Mouse (Mus musculus) hindbrain, embryonic 10.5 days (tissue): ENCODE data around the gene Prrt1. TPM values are rescaled to one million over a fixed set of nuclear protein-coding genes. Genes with fewer than 3 reads are reported as not detected.

Experiments used
- DNase-seq: peaks from one replicate; pipeline ENCODE4 v3.0.0-alpha.2; 2017; ENCODE audit warnings: low spot score
- H3K27ac ChIP-seq: fragments of 300-500 bp; sonication (generic); 2 replicates; pipeline ENCODE4 v1.5.1; 2016; ENCODE audit warnings: mild to moderate bottlenecking, moderate library complexity
- H3K27me3 ChIP-seq: fragments of 300-500 bp; sonication (generic); 2 replicates; pipeline ENCODE4 v1.6.1; 2016; ENCODE audit warnings: mild to moderate bottlenecking; ENCODE audit not compliant: poor library complexity, insufficient read depth, severe bottlenecking
- H3K36me3 ChIP-seq: fragments of 300-500 bp; sonication (generic); 2 replicates; pipeline ENCODE4 v1.6.1; 2016; ENCODE audit warnings: mild to moderate bottlenecking, moderate library complexity
- H3K4me1 ChIP-seq: fragments of 300-500 bp; sonication (generic); replicated peaks from 2 replicates; pipeline ENCODE4 v1.6.1; 2016; ENCODE audit warnings: mild to moderate bottlenecking
- H3K4me3 ChIP-seq: fragments of 300-500 bp; sonication (generic); 2 replicates; pipeline ENCODE4 v1.5.1; 2016; ENCODE audit warnings: mild to moderate bottlenecking, moderate library complexity
- H3K9me3 ChIP-seq: fragments of 300-500 bp; sonication (generic); 2 replicates; pipeline ENCODE4 v1.6.1; 2016; ENCODE audit warnings: mild to moderate bottlenecking, moderate library complexity
- WGBS: fragments of 180-500 bp; shearing (Covaris S2); methylation state at CpG from one replicate; pipeline ENCODE4 v1.1.7; 2016; 5-methylcytosine and 5-hydroxymethylcytosine counted together
- polyA plus RNA-seq: library from polyadenylated mRNA; unstranded; fragments of >200 nt; fragmentation: Nextera tagmentation; extraction: Ambion mirVana; gene quantifications from 2 replicates; pipeline ENCODE4 v1.2.1, GENCODE M21; 2016

Prrt1 gene
- polyA plus RNA-seq, 1 experiment from 2014 or later, result 1.4 TPM

DNA sequence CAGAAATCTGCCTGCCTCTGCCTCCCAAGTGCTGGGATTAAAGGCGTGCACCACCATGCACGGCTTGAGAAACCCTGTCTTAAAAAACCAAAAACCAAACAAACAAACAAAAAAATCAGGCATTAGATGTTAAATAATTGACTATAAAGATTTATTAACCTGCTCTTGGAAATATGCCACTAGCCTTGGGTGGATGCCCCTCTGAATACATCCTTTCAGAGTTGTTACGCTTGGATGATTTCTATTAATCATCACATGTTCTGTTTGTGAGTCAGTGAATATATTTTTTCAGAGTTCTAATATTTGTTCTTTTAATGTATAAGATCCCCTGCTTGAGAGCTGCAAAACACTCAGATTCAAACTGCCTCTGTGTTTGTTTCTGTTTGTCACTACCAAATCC is 4.4 kb upstream of the Prrt1 start:
- no peak for DNase-seq
- Histone ChIP-seq H3K36me3 (peaks cover 35% of the 10 kb centered on the region), H3K9me3 (no peaks in the 10 kb centered on the region), H3K27ac (no peak overlapping the region), H3K27me3 (peaks cover 17% of the 10 kb centered on the region), H3K4me3 (no peak overlapping the region), H3K4me1 (peaks cover 43% of the 10 kb centered on the region)
- 97% methylated on average over 3 of the region's 3 CpGs for WGBS

DNA sequence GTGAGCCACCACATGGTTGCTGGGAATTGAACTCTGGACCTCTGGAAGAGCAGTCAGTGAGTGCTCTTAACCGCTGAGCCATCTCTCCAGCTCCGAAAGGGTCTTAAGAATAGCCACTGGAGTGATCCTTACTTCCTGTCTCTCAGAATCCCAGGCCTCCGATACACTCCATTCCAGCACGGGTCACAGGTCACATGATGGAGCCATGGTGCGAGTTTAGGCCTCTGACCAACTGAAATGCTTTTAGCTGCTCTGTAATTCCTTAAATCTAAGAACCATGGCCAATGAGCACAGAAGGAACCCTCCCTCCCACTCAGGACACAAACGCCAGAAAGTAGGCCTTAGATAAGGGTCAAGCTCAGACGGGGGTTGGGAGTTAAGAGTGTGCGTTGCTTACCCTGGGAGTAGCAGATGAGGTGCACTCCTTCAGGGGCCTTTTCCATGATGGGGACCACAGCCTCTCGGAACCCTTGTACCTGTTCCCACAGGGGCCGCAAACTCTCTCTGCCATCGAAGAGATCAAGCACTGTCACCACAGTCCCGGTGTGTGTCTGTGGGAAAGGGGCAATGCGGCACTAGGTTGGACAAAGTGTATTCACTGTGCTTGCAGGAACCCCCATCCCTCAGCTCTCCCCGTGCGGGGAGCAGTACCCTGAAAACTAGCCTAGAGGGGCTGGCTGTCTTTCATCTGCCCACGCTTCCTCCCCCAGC is 3.1 kb upstream of the Prrt1 start:
- Histone ChIP-seq H3K9me3 (no peaks in the 10 kb centered on the region), H3K27me3 (peaks cover 30% of the 10 kb centered on the region), H3K36me3 (peaks cover 30% of the 10 kb centered on the region), H3K27ac (peak overlapping the region; percentile 92), H3K4me1 (peaks cover 55% of the 10 kb centered on the region), H3K4me3 (peak overlapping the region; percentile 83)
- no peak for DNase-seq
- WGBS, result 54% methylated on average over 16 of the region's 16 CpGs

DNA sequence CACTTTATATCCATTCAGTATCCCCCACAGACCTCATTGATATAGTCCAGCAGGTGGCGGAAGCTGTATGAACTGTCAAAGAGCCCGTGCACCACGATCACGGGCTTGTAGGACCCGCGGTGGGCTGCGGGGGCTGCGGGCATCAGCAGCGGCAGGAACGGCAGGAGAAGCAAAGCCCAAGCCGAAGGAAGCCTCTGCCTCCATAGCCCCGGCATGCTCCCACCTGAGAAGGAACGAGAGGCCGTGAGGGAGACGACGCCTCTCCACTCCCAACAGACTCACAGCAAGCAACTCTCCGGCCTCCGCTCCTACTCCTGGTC is 2.6 kb upstream of the Prrt1 start:
- under 1% methylated on average over 18 of the region's 18 CpGs for WGBS
- Histone ChIP-seq H3K4me3 (peak overlapping the region; percentile 83), H3K36me3 (peaks cover 25% of the 10 kb centered on the region), H3K27me3 (peaks cover 35% of the 10 kb centered on the region), H3K4me1 (peaks cover 60% of the 10 kb centered on the region), H3K27ac (peak overlapping the region; percentile 92), H3K9me3 (no peaks in the 10 kb centered on the region)
- peak; percentile 62 for DNase-seq

DNA sequence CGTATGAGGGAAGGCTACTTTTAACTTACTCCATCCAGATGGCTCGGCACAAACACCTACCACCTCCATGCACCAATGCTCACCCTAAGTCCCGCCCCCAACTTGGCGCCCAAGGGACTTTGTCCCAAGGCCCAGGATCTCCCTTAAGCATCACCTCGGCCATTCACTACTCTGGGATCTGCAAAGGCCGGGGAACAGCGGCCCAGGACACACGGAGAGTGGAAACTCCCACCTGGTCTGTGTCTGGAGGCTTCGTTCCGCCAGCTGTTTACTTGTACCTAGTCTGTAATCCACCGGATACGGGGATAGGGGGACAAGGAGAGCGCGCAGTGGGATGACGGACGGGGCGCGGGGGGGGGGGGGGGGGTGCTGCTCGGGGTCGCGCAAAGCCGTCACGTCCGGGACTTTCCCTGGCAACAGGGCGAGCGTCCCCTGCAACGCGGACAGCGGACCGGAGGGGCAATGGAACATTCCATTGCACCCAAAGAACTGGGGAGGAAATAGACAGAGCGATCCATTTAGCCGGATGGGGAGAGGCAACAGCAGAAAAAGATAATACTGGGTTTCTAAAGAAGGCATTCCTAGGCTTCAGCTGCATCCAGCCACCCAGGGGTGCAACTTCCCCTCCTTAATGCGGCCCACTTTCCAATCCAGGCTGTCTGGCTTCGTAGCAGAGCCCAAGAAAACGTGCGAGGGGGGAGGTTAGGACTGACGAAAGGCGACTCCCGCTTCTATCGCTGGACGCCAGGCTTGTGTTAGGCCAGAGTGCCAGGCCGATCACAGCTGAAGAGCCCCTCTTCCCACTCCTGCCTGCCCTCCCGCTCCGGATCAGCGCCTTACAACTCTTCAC is 2.0 kb upstream of the Prrt1 start:
- Histone ChIP-seq H3K27ac (peak overlapping the region; percentile 92), H3K4me3 (peak overlapping the region; percentile 83), H3K9me3 (no peaks in the 10 kb centered on the region), H3K27me3 (peaks cover 41% of the 10 kb centered on the region), H3K36me3 (peaks cover 19% of the 10 kb centered on the region), H3K4me1 (peaks cover 66% of the 10 kb centered on the region)
- DNase-seq, result peak; percentile 93
- under 1% methylated on average over 45 of the region's 45 CpGs for WGBS

DNA sequence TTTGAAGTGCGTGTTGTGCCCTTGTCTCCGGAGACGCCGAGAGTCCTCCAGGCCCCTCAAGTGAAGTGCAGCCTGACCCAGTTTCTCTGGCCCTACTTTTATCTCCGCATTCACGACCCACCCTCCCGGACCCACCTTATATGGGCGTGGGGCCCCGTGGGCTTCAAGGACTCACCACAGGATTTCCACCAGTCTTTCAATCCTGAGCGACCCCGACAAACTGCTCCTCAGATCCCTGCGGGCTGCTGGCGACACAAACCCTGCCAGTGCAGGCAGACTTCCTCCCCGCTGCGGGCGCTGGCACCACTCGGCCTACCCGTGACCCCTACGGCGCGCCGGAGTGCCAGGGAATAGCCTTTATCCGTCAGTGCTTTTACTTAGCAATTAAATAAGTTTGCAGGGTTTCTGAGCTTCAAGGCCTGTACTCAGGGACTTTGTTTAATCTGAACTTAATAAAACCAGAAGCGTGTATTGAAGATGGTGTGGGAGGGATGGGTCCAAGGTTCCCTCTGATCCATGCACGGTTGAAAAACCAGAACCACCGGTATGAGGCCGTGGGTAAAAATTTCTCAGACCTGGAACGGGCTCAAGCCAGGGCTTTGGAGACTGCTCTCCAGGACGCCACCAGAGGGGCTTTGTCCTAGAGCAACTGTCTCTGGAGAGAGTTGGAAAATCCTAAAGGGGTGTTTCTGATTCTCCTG is 1.2 kb upstream of the Prrt1 start, which contains the start of gene Ppt2:
Gene Ppt2 (minus strand): TSS at position 568 of the 701 bp plus-strand sequence.
- WGBS, result 6% methylated on average over 29 of the region's 29 CpGs
- peaks cover 68% of the 10 kb centered on the region for H3K4me1 ChIP-seq
- peaks cover 48% of the 10 kb centered on the region for H3K27me3 ChIP-seq
- DNase-seq, result no peak
- peaks cover 11% of the 10 kb centered on the region for H3K36me3 ChIP-seq
- peak within 1 kb of the TSS; percentile 92 for H3K27ac ChIP-seq
- H3K4me3 ChIP-seq, result peak within 1 kb of the TSS; percentile 83
- H3K9me3 ChIP-seq, result no peaks in the 10 kb centered on the region

DNA sequence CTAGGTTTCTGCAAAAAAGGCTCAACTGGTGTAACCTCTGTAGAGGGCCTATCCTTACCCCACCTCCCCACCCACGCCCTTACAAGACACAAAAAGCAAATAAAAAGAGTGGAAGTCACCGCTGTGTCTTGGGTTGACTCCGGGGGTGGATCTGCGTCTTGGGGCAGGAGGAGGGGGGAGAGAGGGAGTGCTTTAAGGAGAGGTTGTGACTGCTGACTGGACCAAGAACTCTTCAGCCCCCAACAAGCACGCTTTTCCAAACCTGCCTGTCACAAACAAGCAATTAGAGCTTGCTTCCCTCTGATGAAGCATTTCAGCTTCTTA is 727 bp upstream of the Prrt1 start:
- Histone ChIP-seq H3K4me3 (peak overlapping the region; percentile 83), H3K4me1 (peaks cover 72% of the 10 kb centered on the region), H3K27me3 (peaks cover 54% of the 10 kb centered on the region), H3K9me3 (no peaks in the 10 kb centered on the region), H3K36me3 (peaks cover 9% of the 10 kb centered on the region; the same call in 1 of the 2 replicates), H3K27ac (peak overlapping the region; percentile 92)
- no peak for DNase-seq
- WGBS, result 19% methylated on average over 5 of the region's 5 CpGs

DNA sequence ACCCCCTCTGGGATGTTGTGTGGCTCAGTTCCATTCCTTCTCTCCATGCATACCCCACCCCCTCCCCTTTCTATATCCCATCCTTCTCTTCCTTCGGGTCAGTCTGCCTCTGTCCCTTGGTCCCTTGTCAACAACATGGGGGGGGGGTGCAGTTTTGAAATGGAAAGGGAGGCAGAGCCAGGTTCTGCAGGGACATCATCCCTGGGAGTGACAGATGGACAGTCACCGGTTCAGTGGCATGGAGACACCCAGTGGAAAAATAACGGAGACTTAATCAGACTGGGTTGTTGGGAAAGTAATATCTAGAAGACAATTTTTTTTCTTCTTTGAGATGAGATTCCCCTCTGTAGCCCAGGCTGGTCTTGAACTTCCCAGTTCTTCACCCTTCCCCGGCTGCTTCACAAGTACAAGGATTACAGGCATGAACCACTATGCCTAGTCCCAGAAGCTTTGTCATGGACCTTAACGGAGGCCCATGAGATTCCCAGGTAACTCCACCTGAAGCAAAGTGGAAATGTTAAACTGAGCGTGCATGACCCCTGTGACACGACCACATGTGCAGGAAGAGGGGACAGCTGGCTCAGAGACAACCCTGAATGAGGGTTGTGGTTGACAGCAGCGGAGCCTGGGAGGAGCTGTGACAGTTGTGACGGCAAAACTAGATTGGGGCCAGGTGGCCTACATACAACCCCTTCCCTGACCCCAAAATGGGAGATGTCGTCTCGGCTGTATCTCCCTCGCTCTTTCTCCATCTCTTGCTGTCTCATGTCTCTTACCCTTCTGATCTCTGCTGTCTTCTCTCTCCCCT is 667 bp downstream of the Prrt1 start:
- H3K4me1 ChIP-seq, result peaks cover 72% of the 10 kb centered on the region
- 0 out of 2 replicates have a peak overlapping the region, but pooled peaks have one; percentile 72 for H3K27ac ChIP-seq
- peaks cover 7% of the 10 kb centered on the region; the same call in 1 of the 2 replicates for H3K36me3 ChIP-seq
- WGBS, result 10% methylated on average over 12 of the region's 12 CpGs
- H3K27me3 ChIP-seq, result peaks cover 58% of the 10 kb centered on the region
- H3K4me3 ChIP-seq, result peak overlapping the region; percentile 83
- no peaks in the 10 kb centered on the region for H3K9me3 ChIP-seq
- DNase-seq, result no peak

DNA sequence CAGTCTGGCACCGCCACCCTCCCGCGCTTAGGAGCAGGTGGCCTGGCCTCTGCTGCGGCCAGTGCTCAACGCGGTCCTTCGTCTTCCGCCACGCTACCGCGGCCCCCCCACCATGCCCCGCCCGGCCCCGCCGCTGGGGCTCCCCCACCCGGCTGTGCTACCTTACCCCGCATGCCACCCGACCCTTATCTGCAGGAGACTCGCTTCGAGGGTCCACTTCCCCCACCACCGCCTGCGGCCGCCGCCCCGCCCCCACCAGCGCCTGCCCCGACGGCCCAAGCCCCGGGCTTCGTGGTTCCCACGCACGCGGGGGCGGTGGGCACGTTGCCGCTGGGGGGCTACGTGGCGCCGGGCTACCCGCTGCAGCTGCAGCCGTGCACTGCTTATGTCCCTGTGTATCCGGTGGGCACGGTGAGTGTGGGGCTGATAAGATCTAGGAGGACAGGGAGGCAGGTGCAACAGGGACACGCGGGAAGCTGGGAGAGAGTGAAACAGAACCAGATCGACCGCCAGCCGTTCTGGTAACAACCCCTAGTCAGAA is 1.5 kb downstream of the Prrt1 start:
- Histone ChIP-seq H3K9me3 (no peaks in the 10 kb centered on the region), H3K36me3 (no peaks in the 10 kb centered on the region), H3K4me3 (peak overlapping the region; percentile 83), H3K27me3 (peaks cover 64% of the 10 kb centered on the region), H3K27ac (peak overlapping the region; percentile 72), H3K4me1 (peaks cover 70% of the 10 kb centered on the region)
- 3% methylated on average over 48 of the region's 48 CpGs for WGBS
- no peak for DNase-seq

DNA sequence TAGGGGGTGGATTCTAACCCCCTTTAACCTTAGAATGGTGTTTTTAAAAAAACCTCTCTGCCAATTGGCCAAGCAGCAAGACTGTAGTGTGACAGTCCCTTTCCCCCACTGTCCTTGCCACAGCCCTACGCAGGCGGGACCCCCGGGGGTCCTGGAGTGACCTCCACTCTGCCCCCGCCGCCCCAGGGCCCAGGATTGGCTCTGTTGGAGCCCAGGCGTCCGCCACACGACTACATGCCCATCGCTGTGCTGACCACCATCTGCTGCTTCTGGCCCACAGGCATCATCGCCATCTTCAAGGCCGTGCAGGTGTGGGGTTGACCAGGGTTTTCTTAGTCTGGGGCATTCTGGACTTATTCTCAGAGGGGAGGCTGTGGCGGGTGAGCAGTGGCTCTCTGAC is 2.3 kb downstream of the Prrt1 start:
- no peak for DNase-seq
- no peaks in the 10 kb centered on the region for H3K36me3 ChIP-seq
- peak overlapping the region; percentile 64 for H3K27ac ChIP-seq
- peaks cover 63% of the 10 kb centered on the region for H3K4me1 ChIP-seq
- peak overlapping the region; percentile 83 for H3K4me3 ChIP-seq
- WGBS, result 4% methylated on average over 12 of the region's 12 CpGs
- H3K9me3 ChIP-seq, result no peaks in the 10 kb centered on the region
- peaks cover 68% of the 10 kb centered on the region for H3K27me3 ChIP-seq

DNA sequence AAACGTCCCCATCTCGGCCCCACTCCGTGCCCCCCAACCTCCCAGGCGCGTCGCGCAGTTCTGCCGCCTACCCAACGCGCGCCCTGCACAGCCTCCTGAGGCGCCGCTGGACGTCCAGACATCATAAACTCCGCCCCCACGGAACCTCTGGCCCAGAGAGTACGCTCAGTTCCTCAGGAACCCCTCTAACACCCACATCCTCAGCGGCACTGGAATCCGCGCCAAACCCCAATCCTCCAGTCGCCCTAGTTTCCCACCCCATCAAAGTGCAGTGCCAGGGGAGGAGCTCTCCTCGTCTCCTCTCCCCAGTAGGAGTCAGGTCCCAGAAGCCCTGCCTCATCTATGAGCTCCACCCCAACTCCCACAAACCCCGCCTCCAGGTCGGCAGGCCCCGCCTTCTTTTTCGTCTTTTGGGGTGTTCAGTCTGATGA is 2.9 kb downstream of the Prrt1 start:
- H3K36me3 ChIP-seq, result no peaks in the 10 kb centered on the region
- peaks cover 56% of the 10 kb centered on the region for H3K4me1 ChIP-seq
- DNase-seq, result peak; percentile 46
- H3K27ac ChIP-seq, result peak overlapping the region; percentile 64; the same call in 1 of the 2 replicates
- H3K9me3 ChIP-seq, result no peaks in the 10 kb centered on the region
- H3K27me3 ChIP-seq, result peaks cover 68% of the 10 kb centered on the region
- WGBS, result under 1% methylated on average over 26 of the region's 26 CpGs
- H3K4me3 ChIP-seq, result peak overlapping the region; percentile 83

DNA sequence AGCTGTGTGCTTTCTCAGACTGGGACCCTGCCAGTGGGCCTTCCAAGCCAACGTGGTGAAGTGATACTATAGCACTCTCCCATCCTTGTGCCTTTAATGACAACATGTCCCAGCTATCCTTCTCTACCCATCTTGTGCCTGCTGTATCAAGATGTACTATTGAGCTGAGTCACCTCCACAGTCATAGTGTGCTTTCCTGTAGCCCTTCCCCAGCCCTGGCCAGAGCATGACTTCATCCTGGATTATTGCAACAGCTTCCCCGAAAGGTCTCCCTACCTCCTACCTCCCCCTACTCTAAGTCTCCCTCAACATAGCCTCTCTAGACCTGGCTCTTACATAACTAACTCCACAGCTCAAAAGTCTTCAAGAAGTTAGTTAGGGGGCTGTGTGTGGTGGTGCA is 6.3 kb downstream of the Prrt1 start:
- Histone ChIP-seq H3K36me3 (no peaks in the 10 kb centered on the region), H3K9me3 (no peaks in the 10 kb centered on the region), H3K27ac (no peak overlapping the region), H3K4me3 (no peak overlapping the region), H3K27me3 (peaks cover 48% of the 10 kb centered on the region), H3K4me1 (peaks cover 33% of the 10 kb centered on the region)
- 75% methylated on average over 2 of the region's 2 CpGs for WGBS
- no peak for DNase-seq

DNA sequence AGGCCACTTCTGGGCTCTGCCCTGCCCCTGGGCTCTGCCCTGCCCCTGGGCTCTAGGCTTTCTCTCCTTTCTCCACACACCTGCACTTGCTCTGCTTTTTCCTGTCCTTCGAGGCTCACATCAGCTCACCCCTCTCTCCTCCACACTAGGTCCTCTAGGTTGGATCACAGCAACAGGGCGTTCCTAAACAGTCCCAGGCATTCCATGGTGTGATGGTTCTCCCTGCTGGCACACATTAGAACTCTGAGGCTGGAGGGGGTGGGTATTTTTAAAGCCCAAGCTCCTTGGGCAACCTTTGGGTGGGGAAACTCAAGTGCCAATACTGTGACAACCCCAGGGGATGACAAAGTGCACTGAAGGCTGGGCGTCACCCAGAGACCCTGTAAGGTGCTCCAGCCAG is 8.1 kb downstream of the Prrt1 start:
- H3K4me3 ChIP-seq, result no peak overlapping the region
- no peaks in the 10 kb centered on the region for H3K36me3 ChIP-seq
- peaks cover 30% of the 10 kb centered on the region for H3K27me3 ChIP-seq
- H3K9me3 ChIP-seq, result no peaks in the 10 kb centered on the region
- peaks cover 25% of the 10 kb centered on the region for H3K4me1 ChIP-seq
- WGBS, result 70% methylated on average over 3 of the region's 3 CpGs
- DNase-seq, result no peak
- H3K27ac ChIP-seq, result no peak overlapping the region
